1 mouse cellular context compared by ENCODE assay signal in genomic region chr2:176149725-176150124, GRCm38 (mm10). TPM values are rescaled to one million over a fixed set of nuclear protein-coding genes. Genes with fewer than 3 reads are reported as not detected.
"Had no signal": no experiment of that assay in that cellular context is flagged by ENCODE, and none has a peak within 500 bp of the region (broad histone marks: within the 10 kb centered on the region; RNA-seq: fewer than 3 reads in every experiment).

TSS of gene Gm2004 (minus strand) at chr2:176149825.

RNA-seq across cellular contexts. Expression of gene Gm2004, which starts in this region (rescaled TPM):
- total RNA-seq: hematopoietic stem cell, adult 5-6 weeks had no signal
